Mouse (Mus musculus) megakaryocyte, embryonic 14.5 days (primary cell): ENCODE measurements around the gene Olfr1393. TPM values are rescaled to one million over a fixed set of nuclear protein-coding genes. Genes with fewer than 3 reads are reported as not detected.

Experiments
- H3K27me3 ChIP-seq: replicated peaks from 2 replicates; pipeline ENCODE3; 2012; ENCODE audit warnings: inconsistent platforms
- H3K36me3 ChIP-seq: replicated peaks from 2 replicates; pipeline ENCODE3; 2012; ENCODE audit warnings: low read length, inconsistent platforms, mixed read lengths
- H3K4me1 ChIP-seq: 2 replicates; pipeline ENCODE4 v1.6.1; 2012; ENCODE audit warnings: inconsistent platforms
- H3K4me3 ChIP-seq: replicated peaks from 2 replicates; pipeline ENCODE3; 2012; ENCODE audit warnings: moderate library complexity, mild to moderate bottlenecking, inconsistent platforms
- H3K9me3 ChIP-seq: 2 replicates; pipeline ENCODE4 v1.6.1; 2012; ENCODE audit warnings: inconsistent platforms
- FLI1 ChIP-seq: IDR thresholded peaks from 2 replicates; pipeline ENCODE4 v1.6.1; 2012; ENCODE audit warnings: low read length, inconsistent platforms, mixed read lengths
- GATA1 ChIP-seq: IDR thresholded peaks from 3 replicates; pipeline ENCODE4 v1.6.1; 2012; ENCODE audit warnings: mixed read lengths, low read length, inconsistent platforms, borderline replicate concordance
- polyA plus RNA-seq: library from polyadenylated mRNA; stranded (reverse); fragments of >175 nt; gene quantifications from 2 replicates; pipeline ENCODE4 v1.2.3, GENCODE M21; 2012; ENCODE audit warnings: low replicate concordance; ENCODE audit not compliant: insufficient read depth

Gene Olfr1393
- polyA plus RNA-seq, 1 experiment: not detected

DNA sequence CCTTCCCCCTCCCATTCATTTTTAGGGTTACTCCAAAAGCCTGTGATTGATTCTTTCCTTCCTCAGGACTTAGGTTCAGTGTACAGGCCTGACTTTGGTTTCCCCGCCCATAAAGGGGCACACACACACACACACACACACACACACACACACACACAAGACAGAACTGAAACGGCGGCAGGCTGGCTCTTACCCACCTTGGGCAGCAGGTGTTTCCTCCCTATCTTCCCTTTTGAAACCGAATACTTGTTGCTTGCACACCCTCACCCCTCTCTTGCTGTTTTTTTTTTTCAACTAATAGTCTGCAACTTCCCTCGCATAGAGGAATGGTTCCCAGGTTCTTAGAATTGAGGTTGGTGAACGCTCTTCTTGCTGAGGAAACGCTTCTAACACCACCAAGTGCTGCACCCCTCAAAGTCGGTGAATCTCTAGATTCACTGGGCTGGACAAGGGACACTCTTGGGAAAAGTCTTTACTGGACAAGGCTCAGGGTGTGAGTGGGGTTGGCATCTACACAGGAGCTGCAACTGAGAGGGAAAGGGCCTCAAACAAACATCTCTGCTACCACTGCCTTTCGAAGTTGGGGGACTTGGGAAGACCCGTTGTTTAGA lies 28.2 kb upstream of the Olfr1393 start:
- no peak for TF ChIP-seq FLI1
- no peak for TF ChIP-seq GATA1
- H3K36me3 ChIP-seq: peaks cover 33% of the 10 kb centered on the region
- no peaks in the 10 kb centered on the region for H3K9me3 ChIP-seq
- peak overlapping the region; percentile 93 for H3K4me3 ChIP-seq
- peaks cover 95% of the 10 kb centered on the region for H3K4me1 ChIP-seq
- H3K27me3 ChIP-seq: no peaks in the 10 kb centered on the region

DNA sequence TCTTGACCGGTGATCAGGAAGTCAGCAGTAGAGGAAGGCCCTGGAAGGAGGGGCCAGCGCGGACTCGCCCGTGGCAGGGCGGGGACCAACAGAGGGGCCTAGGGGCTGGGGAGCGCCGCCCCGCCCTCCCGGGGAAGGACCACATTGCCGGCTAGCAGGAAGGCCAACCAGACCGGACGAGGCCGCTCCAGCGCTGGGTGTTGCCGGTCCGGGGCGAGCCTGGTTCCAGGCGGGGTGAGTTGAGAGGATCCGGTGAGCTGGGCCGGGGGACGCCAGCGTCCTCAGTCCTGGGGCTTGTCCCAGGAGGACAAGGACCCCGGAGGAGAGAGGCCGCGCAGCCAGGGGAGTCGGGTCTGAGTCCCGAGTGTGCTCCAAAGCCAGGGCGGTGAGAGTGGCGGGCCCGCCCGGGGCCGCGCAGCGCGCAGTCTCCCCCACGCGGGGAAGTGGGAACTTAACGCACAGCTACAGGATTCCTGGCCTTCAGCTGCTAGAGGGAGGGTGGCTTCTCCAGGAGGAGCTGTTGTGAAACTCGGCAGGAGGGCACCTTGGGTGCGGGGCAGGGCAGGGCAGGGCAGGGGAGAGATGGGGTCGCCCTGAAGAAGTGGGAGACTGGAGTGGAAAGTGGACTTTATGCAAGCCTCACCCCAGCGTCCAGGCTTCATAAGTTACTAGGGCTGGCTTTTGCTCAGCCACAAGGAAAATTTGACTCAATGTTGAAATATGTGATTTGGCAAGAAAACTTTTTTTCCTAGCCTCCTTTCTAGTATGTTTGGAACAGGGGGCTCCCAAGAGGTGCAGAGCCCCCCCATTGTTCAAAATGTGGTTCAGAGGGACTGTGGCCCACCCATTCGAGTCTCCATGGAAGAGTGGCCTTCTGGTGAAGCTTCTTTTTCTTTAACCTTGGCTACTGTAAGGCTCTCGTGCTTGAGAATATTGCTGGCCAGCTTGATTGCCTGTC lies 27.4 kb upstream of the Olfr1393 start:
- H3K9me3 ChIP-seq: no peaks in the 10 kb centered on the region
- H3K4me3 ChIP-seq: peak overlapping the region; percentile 93
- no peak for TF ChIP-seq GATA1
- no peak for TF ChIP-seq FLI1
- no peaks in the 10 kb centered on the region for H3K27me3 ChIP-seq
- H3K4me1 ChIP-seq: peaks cover 95% of the 10 kb centered on the region
- H3K36me3 ChIP-seq: peaks cover 41% of the 10 kb centered on the region

DNA sequence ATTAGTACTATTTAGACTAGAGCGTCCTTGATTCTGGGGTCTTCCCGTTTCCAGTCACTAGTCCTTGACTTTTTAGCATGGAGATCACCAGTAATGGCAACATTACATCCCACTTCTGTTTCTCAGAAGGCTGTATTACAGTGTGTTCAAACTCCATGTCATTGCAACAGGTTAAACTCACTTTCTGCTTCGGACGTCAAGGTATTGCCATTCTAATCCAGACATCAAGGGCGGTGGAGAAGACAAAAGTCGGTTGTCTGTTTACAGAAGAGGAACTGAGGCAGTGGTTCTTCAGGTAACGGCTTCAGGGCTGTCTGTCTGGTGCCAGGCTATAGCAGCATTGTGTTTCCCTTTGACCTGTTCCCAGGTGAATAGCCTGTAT lies 26.7 kb upstream of the Olfr1393 start:
- peaks cover 48% of the 10 kb centered on the region for H3K36me3 ChIP-seq
- peaks cover 95% of the 10 kb centered on the region for H3K4me1 ChIP-seq
- H3K9me3 ChIP-seq: no peaks in the 10 kb centered on the region
- H3K27me3 ChIP-seq: no peaks in the 10 kb centered on the region
- no peak for TF ChIP-seq FLI1
- TF ChIP-seq GATA1: no peak
- H3K4me3 ChIP-seq: peak overlapping the region; percentile 93

DNA sequence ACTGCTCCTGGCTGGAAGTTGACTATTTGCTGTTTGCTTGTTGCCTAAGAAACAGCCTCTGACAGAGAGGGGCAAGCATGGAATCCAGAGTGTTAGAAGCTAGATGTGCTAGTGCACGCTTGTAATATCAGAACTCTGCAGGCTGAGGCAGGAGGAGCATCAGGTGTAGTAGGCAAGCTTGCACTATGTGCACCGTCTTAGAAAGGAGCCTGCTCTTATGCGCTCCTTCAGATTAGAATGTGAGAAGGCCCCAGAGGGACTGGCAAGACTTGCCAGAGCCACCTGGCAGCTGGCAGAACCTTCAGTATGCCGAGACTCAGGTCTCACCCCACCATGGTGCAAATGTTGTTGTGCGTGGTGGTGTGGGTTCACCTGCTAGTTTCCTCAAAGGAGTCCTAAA lies 26.1 kb upstream of the Olfr1393 start:
- TF ChIP-seq FLI1 (no peak), GATA1 (no peak)
- Histone ChIP-seq H3K36me3 (peaks cover 54% of the 10 kb centered on the region), H3K27me3 (no peaks in the 10 kb centered on the region), H3K9me3 (no peaks in the 10 kb centered on the region), H3K4me3 (peak overlapping the region; percentile 93), H3K4me1 (peaks cover 95% of the 10 kb centered on the region)

DNA sequence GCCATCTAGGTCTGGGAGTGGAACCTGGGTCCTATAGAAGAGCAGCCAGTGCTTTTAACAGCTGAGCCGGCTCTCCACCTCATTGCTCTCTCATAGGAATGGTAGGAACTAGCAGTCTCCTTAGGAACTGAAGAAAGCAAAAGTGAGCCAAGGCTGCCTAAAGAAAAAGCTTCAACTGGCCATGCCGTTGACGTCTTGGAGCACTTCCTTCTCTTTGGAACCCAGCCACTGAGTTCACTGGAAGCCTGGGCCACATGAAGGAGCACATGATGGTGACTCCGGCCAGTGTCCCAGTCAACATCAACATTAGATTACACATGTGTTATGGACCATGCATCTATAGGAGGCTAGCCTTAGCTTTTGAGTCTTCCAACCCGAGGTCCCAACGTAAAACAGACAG lies 25.1 kb upstream of the Olfr1393 start:
- no peaks in the 10 kb centered on the region for H3K27me3 ChIP-seq
- peaks cover 62% of the 10 kb centered on the region for H3K36me3 ChIP-seq
- H3K4me1 ChIP-seq: peaks cover 87% of the 10 kb centered on the region
- peak overlapping the region; percentile 35 for H3K4me3 ChIP-seq
- H3K9me3 ChIP-seq: no peaks in the 10 kb centered on the region
- TF ChIP-seq FLI1 (no peak), GATA1 (no peak)

DNA sequence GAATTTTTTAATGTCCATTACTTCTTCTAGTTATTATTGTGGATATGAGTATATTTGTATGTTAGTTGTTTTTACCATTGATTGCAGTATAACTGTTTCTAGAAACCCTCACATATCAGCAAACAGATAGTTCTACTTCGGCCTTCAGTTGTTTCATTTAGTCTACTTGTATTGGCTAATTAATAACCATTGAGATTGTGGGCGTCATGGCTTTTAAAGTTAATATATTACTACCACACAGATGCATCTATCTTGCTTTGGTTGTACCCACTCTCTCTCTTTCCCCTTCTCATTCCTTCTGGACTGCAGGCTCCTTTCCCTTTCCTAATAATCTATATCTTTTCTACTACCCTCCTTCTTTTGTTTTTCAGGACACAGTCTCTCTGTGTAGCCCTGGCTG lies 18.8 kb upstream of the Olfr1393 start:
- Histone ChIP-seq H3K4me3 (no peak overlapping the region), H3K27me3 (no peaks in the 10 kb centered on the region), H3K36me3 (peaks cover 94% of the 10 kb centered on the region), H3K4me1 (peaks cover 73% of the 10 kb centered on the region), H3K9me3 (no peaks in the 10 kb centered on the region)
- TF ChIP-seq FLI1: no peak
- no peak for TF ChIP-seq GATA1

DNA sequence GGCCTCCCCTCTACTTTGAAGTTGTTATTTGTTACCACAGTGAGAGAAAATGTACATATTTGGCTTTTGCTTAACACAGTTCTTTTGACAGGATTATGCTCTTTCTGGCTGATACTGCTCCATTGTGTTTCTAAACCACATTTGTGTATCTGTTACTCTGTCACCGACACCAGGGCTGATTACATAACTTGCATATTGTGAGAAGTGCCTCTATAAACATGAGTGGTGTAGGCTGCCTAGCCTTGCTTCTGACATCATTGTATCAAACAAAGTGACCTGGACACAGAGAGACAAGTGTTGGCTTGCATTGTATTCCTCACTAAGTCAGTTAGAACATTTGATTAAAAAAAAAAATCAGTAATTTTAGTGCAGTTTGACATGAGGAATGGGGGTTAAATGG lies 18.3 kb upstream of the Olfr1393 start:
- no peak for TF ChIP-seq FLI1
- no peak for TF ChIP-seq GATA1
- no peaks in the 10 kb centered on the region for H3K9me3 ChIP-seq
- peaks cover 94% of the 10 kb centered on the region for H3K36me3 ChIP-seq
- H3K4me1 ChIP-seq: peaks cover 73% of the 10 kb centered on the region
- H3K27me3 ChIP-seq: no peaks in the 10 kb centered on the region
- H3K4me3 ChIP-seq: no peak overlapping the region

DNA sequence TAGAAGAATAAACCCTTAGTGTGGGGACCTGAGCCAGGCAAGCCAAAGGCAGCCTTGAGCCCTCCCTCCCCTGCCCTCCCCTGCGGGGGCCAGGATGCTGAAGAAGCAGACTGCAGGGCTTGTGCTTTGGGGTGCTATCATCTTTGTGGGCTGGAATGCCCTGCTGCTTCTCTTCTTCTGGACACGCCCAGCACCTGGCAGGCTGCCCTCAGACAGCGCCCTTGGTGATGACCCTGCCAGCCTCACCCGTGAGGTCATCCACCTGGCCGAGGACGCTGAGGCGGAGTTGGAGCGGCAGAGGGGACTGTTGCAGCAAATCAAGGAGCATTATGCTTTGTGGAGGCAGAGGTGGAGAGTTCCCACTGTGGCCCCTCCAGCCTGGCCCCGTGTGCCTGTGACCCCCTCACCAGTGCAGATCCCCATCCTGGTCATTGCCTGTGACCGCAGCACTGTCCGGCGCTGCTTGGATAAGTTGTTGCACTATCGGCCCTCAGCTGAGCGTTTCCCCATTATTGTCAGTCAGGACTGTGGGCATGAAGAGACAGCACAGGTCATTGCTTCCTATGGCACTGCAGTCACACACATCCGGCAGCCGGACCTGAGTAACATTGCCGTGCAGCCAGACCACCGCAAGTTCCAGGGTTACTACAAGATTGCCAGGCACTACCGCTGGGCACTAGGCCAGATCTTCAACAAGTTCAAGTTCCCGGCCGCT lies 17.3 kb upstream of the Olfr1393 start:
- TF ChIP-seq GATA1 (no peak), FLI1 (no peak)
- no peaks in the 10 kb centered on the region for H3K27me3 ChIP-seq
- peaks cover 94% of the 10 kb centered on the region for H3K36me3 ChIP-seq
- H3K4me3 ChIP-seq: no peak overlapping the region
- peaks cover 69% of the 10 kb centered on the region for H3K4me1 ChIP-seq
- H3K9me3 ChIP-seq: no peaks in the 10 kb centered on the region

DNA sequence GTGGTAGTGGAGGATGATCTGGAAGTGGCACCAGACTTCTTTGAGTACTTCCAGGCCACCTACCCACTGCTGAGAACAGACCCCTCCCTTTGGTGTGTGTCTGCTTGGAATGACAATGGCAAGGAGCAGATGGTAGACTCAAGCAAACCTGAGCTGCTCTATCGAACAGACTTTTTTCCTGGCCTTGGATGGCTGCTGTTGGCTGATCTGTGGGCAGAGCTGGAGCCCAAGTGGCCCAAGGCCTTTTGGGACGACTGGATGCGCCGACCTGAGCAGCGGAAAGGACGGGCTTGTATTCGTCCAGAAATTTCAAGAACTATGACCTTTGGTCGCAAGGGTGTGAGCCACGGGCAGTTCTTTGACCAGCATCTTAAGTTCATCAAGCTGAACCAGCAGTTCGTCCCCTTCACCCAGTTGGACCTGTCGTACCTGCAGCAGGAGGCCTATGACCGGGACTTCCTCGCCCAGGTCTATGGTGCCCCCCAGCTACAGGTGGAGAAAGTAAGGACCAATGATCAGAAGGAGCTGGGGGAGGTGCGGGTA lies 16.7 kb upstream of the Olfr1393 start:
- Histone ChIP-seq H3K9me3 (no peaks in the 10 kb centered on the region), H3K27me3 (no peaks in the 10 kb centered on the region), H3K4me1 (peaks cover 69% of the 10 kb centered on the region), H3K4me3 (no peak overlapping the region), H3K36me3 (peaks cover 94% of the 10 kb centered on the region)
- TF ChIP-seq GATA1: no peak
- TF ChIP-seq FLI1: no peak

DNA sequence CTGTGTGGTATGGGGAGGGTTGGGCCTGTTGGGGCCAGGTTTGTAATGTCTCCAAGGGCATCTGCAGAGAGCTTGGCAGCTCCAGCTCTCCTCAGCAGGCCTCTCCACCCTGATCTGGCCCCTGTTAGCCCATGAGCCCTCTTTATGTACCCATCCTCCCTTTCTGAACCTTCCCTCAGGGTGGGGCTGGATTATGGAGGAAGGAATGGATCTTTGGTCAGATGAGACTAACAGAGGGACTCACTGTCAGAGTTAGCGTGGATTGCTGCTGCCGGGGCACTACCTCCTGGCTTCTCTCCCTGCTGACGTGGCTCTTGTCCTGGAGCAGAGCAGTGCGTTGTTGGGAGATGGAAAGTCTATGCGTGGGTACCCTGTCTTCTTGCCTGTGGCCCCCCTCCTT lies 15.8 kb upstream of the Olfr1393 start:
- peaks cover 94% of the 10 kb centered on the region for H3K36me3 ChIP-seq
- TF ChIP-seq GATA1 (no peak), FLI1 (no peak)
- peaks cover 69% of the 10 kb centered on the region for H3K4me1 ChIP-seq
- H3K27me3 ChIP-seq: no peaks in the 10 kb centered on the region
- H3K9me3 ChIP-seq: no peaks in the 10 kb centered on the region
- no peak overlapping the region for H3K4me3 ChIP-seq
